Mouse (Mus musculus) testis, adult 2 months (tissue): Measurements from ENCODE around the gene Cenpm. TPM values are rescaled to one million over a fixed set of nuclear protein-coding genes. Genes with fewer than 3 reads are reported as not detected.

Source experiments
- H3K27ac ChIP-seq: fragments of 200-500 bp; 2 replicates; pipeline ENCODE4 v1.5.1; 2012; ENCODE audit warnings: low read depth, low read length; ENCODE audit not compliant: control insufficient read depth, insufficient read depth
- H3K27me3 ChIP-seq: fragments of 200-500 bp; 2 replicates; pipeline ENCODE4 v1.6.1; 2012; ENCODE audit warnings: mild to moderate bottlenecking, low read length, moderate library complexity; ENCODE audit not compliant: control insufficient read depth, insufficient read depth
- H3K36me3 ChIP-seq: fragments of 200-500 bp; 2 replicates; pipeline ENCODE4 v1.6.1; 2012; ENCODE audit warnings: mild to moderate bottlenecking, low read length; ENCODE audit not compliant: control insufficient read depth, insufficient read depth
- H3K4me1 ChIP-seq: fragments of 200-500 bp; 2 replicates; pipeline ENCODE4 v1.6.1; 2012; ENCODE audit warnings: low read length; ENCODE audit not compliant: control insufficient read depth, insufficient read depth
- H3K4me3 ChIP-seq: fragments of 200-500 bp; 2 replicates; pipeline ENCODE4 v1.5.1; 2012; ENCODE audit warnings: low read depth, mild to moderate bottlenecking, low read length, moderate library complexity, mixed read lengths; ENCODE audit not compliant: control insufficient read depth
- CTCF ChIP-seq: fragments of 200-500 bp; IDR thresholded peaks from 2 replicates; pipeline ENCODE4 v1.5.1; 2012; ENCODE audit warnings: low read depth, mild to moderate bottlenecking, inconsistent platforms, low read length, moderate library complexity; ENCODE audit not compliant: control insufficient read depth, insufficient read depth, insufficient replicate concordance
- POLR2A ChIP-seq: fragments of 200-500 bp; IDR thresholded peaks from 2 replicates; pipeline ENCODE4 v1.6.1; 2012; ENCODE audit warnings: low read depth, mild to moderate bottlenecking, inconsistent platforms, low read length, moderate library complexity; ENCODE audit not compliant: control insufficient read depth
- polyA plus RNA-seq: library from polyadenylated mRNA; depleted of rRNA; stranded (reverse); fragments of >200 nt; gene quantifications from 2 replicates; pipeline ENCODE4 v1.2.3, GENCODE M21; 2012

The Cenpm gene
- polyA plus RNA-seq, 1 experiment, result 14.6 TPM

- no peak for TF ChIP-seq POLR2A
- no peak for TF ChIP-seq CTCF
- Histone ChIP-seq H3K36me3 (no peaks in the 10 kb centered on the region), H3K4me1 (peaks cover 14% of the 10 kb centered on the region), H3K4me3 (peak within 1 kb of the TSS; percentile 52), H3K27me3 (no peaks in the 10 kb centered on the region), H3K27ac (no peak within 1 kb of the TSS)
Measured at GRCm38 (mm10) chr15:82212752-82213063, 31.8 kb downstream of the Cenpm start, which contains the start of gene Shisa8. Gene Shisa8 (minus strand): TSS chr15:82212815.

GRCm38 (mm10) chr15:82211911-82212751 is 32.4 kb downstream of the Cenpm start:
- peaks cover 17% of the 10 kb centered on the region for H3K4me1 ChIP-seq
- no peak overlapping the region for H3K27ac ChIP-seq

GRCm38 (mm10) chr15:82211281-82211680 is 33.3 kb downstream of the Cenpm start:
- Histone ChIP-seq H3K4me1 (peaks cover 24% of the 10 kb centered on the region), H3K27me3 (no peaks in the 10 kb centered on the region), H3K36me3 (no peaks in the 10 kb centered on the region), H3K27ac (no peak overlapping the region), H3K4me3 (no peak overlapping the region)
- no peak for TF ChIP-seq CTCF

More at GRCm38 (mm10) chr15:82211911-82212751, 32.4 kb downstream of the Cenpm start:
- H3K36me3 ChIP-seq, result no peaks in the 10 kb centered on the region
- H3K27me3 ChIP-seq, result no peaks in the 10 kb centered on the region
- peak overlapping the region; percentile 52 for H3K4me3 ChIP-seq
- TF ChIP-seq CTCF (no peak), POLR2A (no peak)

GRCm38 (mm10) chr15:82210801-82211200 is 33.7 kb downstream of the Cenpm start:
- no peaks in the 10 kb centered on the region for H3K27me3 ChIP-seq

GRCm38 (mm10) chr15:82209295-82210050 is 35.1 kb downstream of the Cenpm start:
- TF ChIP-seq CTCF, result no peak
- no peak for TF ChIP-seq POLR2A
- Histone ChIP-seq H3K4me1 (peaks cover 24% of the 10 kb centered on the region), H3K27ac (no peak overlapping the region), H3K4me3 (no peak overlapping the region), H3K27me3 (no peaks in the 10 kb centered on the region), H3K36me3 (no peaks in the 10 kb centered on the region)

More at GRCm38 (mm10) chr15:82210801-82211200, 33.7 kb downstream of the Cenpm start:
- H3K36me3 ChIP-seq, result no peaks in the 10 kb centered on the region
- no peak overlapping the region for H3K27ac ChIP-seq
- peaks cover 24% of the 10 kb centered on the region for H3K4me1 ChIP-seq
- TF ChIP-seq POLR2A, result no peak
- no peak for TF ChIP-seq CTCF
- no peak overlapping the region for H3K4me3 ChIP-seq

GRCm38 (mm10) chr15:82208307-82208706 is 36.2 kb downstream of the Cenpm start:
- TF ChIP-seq CTCF, result no peak
- TF ChIP-seq POLR2A, result no peak
- Histone ChIP-seq H3K4me1 (peaks cover 24% of the 10 kb centered on the region), H3K27ac (no peak overlapping the region), H3K36me3 (no peaks in the 10 kb centered on the region), H3K27me3 (no peaks in the 10 kb centered on the region), H3K4me3 (no peak overlapping the region)

- TF ChIP-seq CTCF (no peak), POLR2A (no peak)
- Histone ChIP-seq H3K27ac (no peak overlapping the region), H3K4me1 (peaks cover 24% of the 10 kb centered on the region), H3K27me3 (no peaks in the 10 kb centered on the region), H3K4me3 (no peak overlapping the region; the same call in 1 of the 2 replicates), H3K36me3 (no peaks in the 10 kb centered on the region)
Measured at GRCm38 (mm10) chr15:82207504-82208219, 36.9 kb downstream of the Cenpm start.
